22 mouse cellular contexts compared by ENCODE assay signal in genomic region chr2:117825088-117825487, GRCm38 (mm10).
DNase-seq lines count a peak whose midpoint lies in the region; ATAC-seq lines count a peak whose summit lies in the region.
"Had no signal": no experiment of that assay in that cellular context is flagged by ENCODE, and none has a peak within 500 bp of the region (broad histone marks: within the 10 kb centered on the region; RNA-seq: fewer than 3 reads in every experiment).

No protein-coding gene starts in this region.

- peak; percentile 4 for DNase-seq in adrenal gland, postnatal 25 days
- DNase-seq in adrenal gland, postnatal 4 days (ENCODE audit: low spot score in 2 of 2): no peak
- peak; percentile 21 for DNase-seq in embryonic facial prominence, embryonic 14.5 days (ENCODE audit: low spot score)
- no peak for DNase-seq in embryonic facial prominence, embryonic 10.5 days (ENCODE audit: low spot score)
- DNase-seq in heart, adult 11 months: no peak
- DNase-seq: adrenal gland, postnatal 10 days; cerebellum, adult 18-20 months; cerebellum, adult 9-11 months; forebrain, postnatal 0 days; gastrocnemius, adult 2 months; gastrocnemius, postnatal 14 days; heart, adult 18-20 months; kidney, adult 2 months had no signal

- H3K27me3 ChIP-seq in embryonic facial prominence, embryonic 14.5 days (replicated peaks; ENCODE audit: control insufficient read depth, insufficient read depth, low read length): no peaks in the 10 kb centered on the region
- no peaks in the 10 kb centered on the region for H3K27me3 ChIP-seq in embryonic facial prominence, embryonic 10.5 days (replicated peaks; ENCODE audit: low read depth, poor library complexity, severe bottlenecking)
- no peaks in the 10 kb centered on the region for H3K27me3 ChIP-seq in heart, embryonic 16.5 days (ENCODE audit: control insufficient read depth, insufficient read depth, low read length)
- H3K27me3 ChIP-seq: embryonic facial prominence, embryonic 13.5 days; hindbrain, embryonic 12.5 days; hindbrain, embryonic 15.5 days; Patski had no signal

- 69% methylated on average over 8 of the region's 8 CpGs for WGBS in embryonic facial prominence, embryonic 14.5 days
- WGBS in embryonic facial prominence, embryonic 10.5 days: 87% methylated on average over 8 of the region's 8 CpGs
- WGBS in heart, embryonic 16.5 days: 30% methylated on average over 8 of the region's 8 CpGs

- H3K4me1 ChIP-seq in embryonic facial prominence, embryonic 14.5 days (ENCODE audit: control insufficient read depth, insufficient read depth, low read length): no peaks in the 10 kb centered on the region
- H3K4me1 ChIP-seq in embryonic facial prominence, embryonic 10.5 days: no peaks in the 10 kb centered on the region
- H3K4me1 ChIP-seq in heart, embryonic 16.5 days (ENCODE audit: control insufficient read depth, insufficient read depth, low read length): peaks cover 14% of the 10 kb centered on the region
- H3K4me1 ChIP-seq: hindbrain, embryonic 12.5 days; hindbrain, embryonic 15.5 days had no signal

- no peaks in the 10 kb centered on the region for H3K9me3 ChIP-seq in embryonic facial prominence, embryonic 14.5 days (ENCODE audit: control insufficient read depth, low read length)
- H3K9me3 ChIP-seq in embryonic facial prominence, embryonic 10.5 days: no peaks in the 10 kb centered on the region
- no peaks in the 10 kb centered on the region for H3K9me3 ChIP-seq in heart, embryonic 16.5 days (replicated peaks; ENCODE audit: control insufficient read depth, low read length)
- H3K9me3 ChIP-seq: embryonic facial prominence, embryonic 13.5 days; hindbrain, embryonic 12.5 days; hindbrain, embryonic 15.5 days had no signal

- no peak overlapping the region for H3K4me3 ChIP-seq in embryonic facial prominence, embryonic 14.5 days (ENCODE audit: low read depth, low read length)
- H3K4me3 ChIP-seq in embryonic facial prominence, embryonic 10.5 days: no peak overlapping the region
- no peak overlapping the region for H3K4me3 ChIP-seq in heart, embryonic 16.5 days (ENCODE audit: low read length)
- H3K4me3 ChIP-seq: embryonic facial prominence, embryonic 13.5 days; gastrocnemius, adult 2 months; hindbrain, embryonic 12.5 days; hindbrain, embryonic 15.5 days had no signal

- H3K9ac ChIP-seq in embryonic facial prominence, embryonic 14.5 days (ENCODE audit: low read depth, low read length): no peak overlapping the region
- H3K9ac ChIP-seq in heart, embryonic 16.5 days (ENCODE audit: low read length): no peak overlapping the region
- H3K9ac ChIP-seq: embryonic facial prominence, embryonic 13.5 days; forebrain, postnatal 0 days; hindbrain, embryonic 12.5 days; hindbrain, embryonic 15.5 days had no signal

- no peak overlapping the region for H3K27ac ChIP-seq in embryonic facial prominence, embryonic 14.5 days (replicated peaks; ENCODE audit: low read depth, low read length)
- no peak overlapping the region for H3K27ac ChIP-seq in embryonic facial prominence, embryonic 10.5 days (replicated peaks)
- no peak overlapping the region for H3K27ac ChIP-seq in heart, embryonic 16.5 days (ENCODE audit: low read length)
- H3K27ac ChIP-seq: embryonic facial prominence, embryonic 13.5 days; gastrocnemius, adult 2 months; hindbrain, embryonic 12.5 days; hindbrain, embryonic 15.5 days had no signal

- H3K4me2 ChIP-seq in embryonic facial prominence, embryonic 14.5 days (ENCODE audit: low read depth, low read length): no peak overlapping the region
- H3K4me2 ChIP-seq in heart, embryonic 16.5 days (ENCODE audit: low read depth, low read length): peak overlapping the region; percentile 5; the same call in 1 of the 2 replicates
- H3K4me2 ChIP-seq: embryonic facial prominence, embryonic 13.5 days; hindbrain, embryonic 12.5 days; hindbrain, embryonic 15.5 days had no signal

- no peak for ATAC-seq in embryonic facial prominence, embryonic 14.5 days (ENCODE audit: low read depth)
- ATAC-seq in heart, embryonic 16.5 days (replicated peaks; ENCODE audit: extremely low read depth, insufficient read depth, low FRiP score): peak; percentile 52; the same call in 1 of the 2 replicates
- peak; percentile 84 for ATAC-seq in megakaryocyte progenitor cell, adult 5-6 weeks (replicated peaks; ENCODE audit: poor library complexity)
- ATAC-seq in erythroblast, adult 5-6 weeks (replicated peaks; ENCODE audit: low FRiP score, poor library complexity, severe bottlenecking): no peak
- ATAC-seq: forebrain, embryonic 14.5 days; forebrain, postnatal 0 days; intestine, postnatal 0 days; Patski had no signal

- H3K36me3 ChIP-seq in embryonic facial prominence, embryonic 14.5 days (ENCODE audit: control insufficient read depth, insufficient read depth, low read length): no peaks in the 10 kb centered on the region
- H3K36me3 ChIP-seq in embryonic facial prominence, embryonic 10.5 days (replicated peaks): no peaks in the 10 kb centered on the region
- no peaks in the 10 kb centered on the region for H3K36me3 ChIP-seq in heart, embryonic 16.5 days (ENCODE audit: control insufficient read depth, insufficient read depth)
- H3K36me3 ChIP-seq: embryonic facial prominence, embryonic 13.5 days; hindbrain, embryonic 12.5 days; hindbrain, embryonic 15.5 days had no signal

Comparison
In these comparisons a context has a peak if more than half of its experiments do, and no peak if none do; other contexts are left out.
1. DNase-seq: peak in adrenal gland, postnatal 25 days (single experiment) and embryonic facial prominence, embryonic 14.5 days (single experiment); none in adrenal gland, postnatal 4 days (0 of 2), embryonic facial prominence, embryonic 10.5 days (single experiment) and heart, adult 11 months (single experiment).
2. ATAC-seq: peak in heart, embryonic 16.5 days (single experiment) and megakaryocyte progenitor cell, adult 5-6 weeks (single experiment); none in embryonic facial prominence, embryonic 14.5 days (single experiment) and erythroblast, adult 5-6 weeks (single experiment).